21 mouse cellular contexts compared by ENCODE assay signal in genomic region chr13:45190151-45190550, GRCm38 (mm10).
DNase-seq lines count a peak whose midpoint lies in the region; ATAC-seq lines count a peak whose summit lies in the region.
"Had no signal": no experiment of that assay in that cellular context is flagged by ENCODE, and none has a peak within 500 bp of the region (broad histone marks: within the 10 kb centered on the region; RNA-seq: fewer than 3 reads in every experiment).

No protein-coding gene starts in this region.

- H3K9ac ChIP-seq in limb, embryonic 12.5 days (replicated peaks), result no peak overlapping the region
- H3K9ac ChIP-seq: embryonic facial prominence, embryonic 12.5 days; forebrain, embryonic 13.5 days; forebrain, embryonic 15.5 days; forebrain, postnatal 0 days had no signal

- H3K4me3 ChIP-seq in limb, embryonic 12.5 days (replicated peaks), result no peak overlapping the region
- H3K4me3 ChIP-seq: embryonic facial prominence, embryonic 10.5 days; embryonic facial prominence, embryonic 12.5 days; forebrain, embryonic 13.5 days; forebrain, embryonic 15.5 days had no signal

- DNase-seq in ES-CJ7 (ENCODE audit: low read depth, low spot score), result peak; percentile 28
- DNase-seq in Muller cell, postnatal 12 days (ENCODE audit: inconsistent ontology term), result peak; percentile 40
- DNase-seq in ZHBTc4 (ENCODE audit: low read depth, low spot score), result peak; percentile 62
- DNase-seq in T-cell, adult 2 months (ENCODE audit: low spot score), result no peak
- DNase-seq in spleen, postnatal 36 days (ENCODE audit: low spot score in 2 of 2), result no peak
- DNase-seq in heart, postnatal 36 days, result no peak
- DNase-seq: adrenal gland, adult 8-10 months; adrenal gland, postnatal 14 days; adrenal gland, postnatal 36 days; cerebellum, adult 11-12 months; cerebellum, adult 2 months; cerebellum, adult 9-10 months; cerebellum, postnatal 25 days; forebrain, postnatal 0 days had no signal

- no peaks in the 10 kb centered on the region for H3K36me3 ChIP-seq in limb, embryonic 12.5 days
- H3K36me3 ChIP-seq: embryonic facial prominence, embryonic 10.5 days; embryonic facial prominence, embryonic 12.5 days; forebrain, embryonic 15.5 days; G1E had no signal

- intact Hi-C loops in heart, postnatal 36 days (cut with DNase I), result no loop called here

- ATAC-seq in limb, embryonic 12.5 days (ENCODE audit: insufficient number of reproducible peaks, insufficient read depth, low FRiP score, low TSS enrichment, low read depth), result no peak
- ATAC-seq: activated CD4-positive, CD25-positive, alpha-beta regulatory T cell, adult 4 months; forebrain, embryonic 13.5 days; forebrain, embryonic 15.5 days; forebrain, postnatal 0 days had no signal

- H3K9me3 ChIP-seq in limb, embryonic 12.5 days, result no peaks in the 10 kb centered on the region
- H3K9me3 ChIP-seq: embryonic facial prominence, embryonic 10.5 days; embryonic facial prominence, embryonic 12.5 days; forebrain, embryonic 13.5 days; forebrain, embryonic 15.5 days; G1E had no signal

- no peak overlapping the region for H3K4me2 ChIP-seq in limb, embryonic 12.5 days
- H3K4me2 ChIP-seq: embryonic facial prominence, embryonic 12.5 days; forebrain, embryonic 13.5 days; forebrain, embryonic 15.5 days had no signal

- WGBS in limb, embryonic 12.5 days, result 63% methylated on average over 4 of the region's 4 CpGs

- peaks cover 38% of the 10 kb centered on the region for H3K4me1 ChIP-seq in limb, embryonic 12.5 days (replicated peaks)
- H3K4me1 ChIP-seq: embryonic facial prominence, embryonic 12.5 days; forebrain, embryonic 15.5 days had no signal

- peak overlapping the region; percentile 12; the same call in 1 of the 2 replicates for H3K27ac ChIP-seq in limb, embryonic 12.5 days
- H3K27ac ChIP-seq: embryonic facial prominence, embryonic 10.5 days; embryonic facial prominence, embryonic 12.5 days; forebrain, embryonic 13.5 days; forebrain, embryonic 15.5 days had no signal

- no peaks in the 10 kb centered on the region for H3K27me3 ChIP-seq in limb, embryonic 12.5 days
- H3K27me3 ChIP-seq: embryonic facial prominence, embryonic 12.5 days; forebrain, embryonic 13.5 days; forebrain, embryonic 15.5 days had no signal

Comparison
In these comparisons a context has a peak if more than half of its experiments do, and no peak if none do; other contexts are left out.
1. DNase-seq: peak in ES-CJ7 (single experiment), Muller cell, postnatal 12 days (single experiment) and ZHBTc4 (single experiment); none in T-cell, adult 2 months (single experiment), spleen, postnatal 36 days (0 of 2) and heart, postnatal 36 days (0 of 2).